Mouse (Mus musculus) adrenal gland, adult 18-20 months (tissue): Measurements from ENCODE around the gene Mical3. TPM values are rescaled to one million over a fixed set of nuclear protein-coding genes. Genes with fewer than 3 reads are reported as not detected.

ENCODE experiments used
- DNase-seq, 2 experiments: peaks; one replicate each; pipeline ENCODE4 v3.0.0; 2021 to 2022; ENCODE audit warnings: low spot score in 2 of 2
- total RNA-seq, 2 experiments: library from RNA; stranded (reverse); gene quantifications; 1 replicate in 1 of 2; 2 replicates in 1 of 2; pipeline ENCODE4 v1.2.3; 2021

Gene Mical3
- total RNA-seq, 2 experiments from 2014 or later = 35.7 to 46.0 TPM

DNA sequence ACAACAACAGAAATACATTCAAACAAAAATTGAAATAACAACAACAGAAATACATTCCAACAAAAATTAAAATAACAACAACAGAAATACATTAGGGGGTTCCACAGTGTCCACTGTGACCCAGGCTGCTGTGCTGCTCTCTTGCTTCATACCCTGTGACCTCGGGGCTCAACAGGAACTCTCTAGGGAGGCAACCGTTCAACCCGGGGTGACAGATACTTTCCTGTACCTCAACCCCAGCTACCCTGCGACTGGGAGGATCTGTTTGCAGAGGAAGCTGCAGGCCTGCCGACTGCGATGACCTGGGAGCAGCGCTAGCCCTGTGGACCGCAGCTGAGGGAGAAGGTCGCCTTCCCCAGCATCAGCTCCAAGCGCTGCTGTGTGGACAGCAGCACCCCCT lies 14.4 kb downstream of the Mical3 start:
- no peak for DNase-seq

GRCm38 (mm10) chr6:121111448-121112055 lies 19.2 kb downstream of the Mical3 start:
- no peak for DNase-seq

- DNase-seq = peak; percentile 83 to 85
Observed at GRCm38 (mm10) chr6:121109998-121110603, 20.7 kb downstream of the Mical3 start.

DNA sequence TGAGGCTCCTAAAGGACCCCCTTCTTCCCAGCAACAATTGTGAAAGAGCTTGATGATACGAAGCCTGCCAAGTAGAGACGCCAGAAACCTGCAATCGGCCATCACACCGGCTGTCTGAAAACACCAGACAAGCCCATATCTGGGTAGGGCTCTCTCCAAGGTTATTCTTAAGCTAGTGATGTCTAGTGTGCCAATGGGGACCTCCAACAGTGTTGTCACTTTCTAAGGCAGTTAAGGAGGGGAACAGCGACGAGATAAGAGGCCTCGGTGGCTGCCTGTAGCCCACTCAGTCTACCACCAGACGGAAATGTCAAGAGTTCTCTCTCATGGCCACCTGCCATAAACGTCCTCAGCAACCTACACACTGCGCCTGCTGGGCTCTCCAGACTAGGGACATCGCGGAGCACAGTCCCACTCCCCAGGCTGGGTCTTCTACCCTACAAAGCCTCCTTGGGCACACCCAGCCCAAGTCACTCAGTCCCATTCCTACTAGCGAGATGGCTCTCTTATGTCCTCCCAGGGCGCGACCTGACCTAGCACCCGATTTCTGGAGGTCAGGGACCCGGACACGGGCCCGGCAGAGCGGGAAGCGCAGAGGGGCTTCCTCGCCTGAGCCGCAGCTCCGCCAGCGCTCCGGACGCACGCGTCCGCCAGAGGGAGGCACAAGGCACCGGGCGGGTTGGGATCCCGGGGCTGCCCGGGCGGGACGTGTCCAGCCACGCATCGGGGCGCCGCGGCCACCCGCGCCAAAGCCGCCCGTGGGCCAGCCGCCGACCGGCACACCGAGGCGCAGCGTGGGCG lies 21.4 kb downstream of the Mical3 start:
- DNase-seq = peak; percentile 39 to 60

GRCm38 (mm10) chr6:121108075-121108474 lies 22.7 kb downstream of the Mical3 start:
- no peak for DNase-seq

DNA sequence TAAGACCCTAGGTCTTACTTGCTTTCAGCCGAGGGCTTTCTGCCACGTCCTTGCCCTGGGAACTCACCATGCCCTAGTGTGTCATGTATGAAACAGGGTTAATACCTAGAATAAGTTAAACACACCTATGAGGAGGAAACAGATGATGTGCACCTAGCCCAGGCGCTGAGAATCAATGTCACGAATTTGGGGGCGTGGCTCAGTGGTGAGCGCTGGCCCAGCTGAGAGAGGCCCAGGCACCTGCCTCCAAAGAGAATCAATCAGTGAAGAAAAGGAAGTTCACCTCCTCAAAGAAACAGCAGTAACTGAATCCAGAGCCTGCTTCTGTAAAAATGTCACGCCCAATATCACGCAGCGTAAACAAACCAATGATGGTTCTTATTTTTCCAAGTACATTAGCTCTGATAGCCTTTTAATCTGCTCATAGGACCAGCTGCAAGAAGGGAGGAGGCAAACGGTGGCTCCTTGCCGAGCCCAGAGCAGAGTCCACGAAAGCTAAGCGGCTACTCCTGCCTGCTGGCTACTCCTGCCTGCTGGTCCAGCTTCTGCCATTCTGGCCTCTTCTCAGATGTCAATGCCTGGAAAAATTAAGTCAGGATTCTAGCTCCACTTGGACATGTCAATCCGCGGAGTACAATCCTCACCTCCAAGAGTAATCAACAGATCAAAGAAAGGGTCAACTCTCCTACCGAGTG lies 23.9 kb downstream of the Mical3 start:
- no peak for DNase-seq

GRCm38 (mm10) chr6:121105726-121106125 lies 25.1 kb downstream of the Mical3 start:
- no peak for DNase-seq

DNA sequence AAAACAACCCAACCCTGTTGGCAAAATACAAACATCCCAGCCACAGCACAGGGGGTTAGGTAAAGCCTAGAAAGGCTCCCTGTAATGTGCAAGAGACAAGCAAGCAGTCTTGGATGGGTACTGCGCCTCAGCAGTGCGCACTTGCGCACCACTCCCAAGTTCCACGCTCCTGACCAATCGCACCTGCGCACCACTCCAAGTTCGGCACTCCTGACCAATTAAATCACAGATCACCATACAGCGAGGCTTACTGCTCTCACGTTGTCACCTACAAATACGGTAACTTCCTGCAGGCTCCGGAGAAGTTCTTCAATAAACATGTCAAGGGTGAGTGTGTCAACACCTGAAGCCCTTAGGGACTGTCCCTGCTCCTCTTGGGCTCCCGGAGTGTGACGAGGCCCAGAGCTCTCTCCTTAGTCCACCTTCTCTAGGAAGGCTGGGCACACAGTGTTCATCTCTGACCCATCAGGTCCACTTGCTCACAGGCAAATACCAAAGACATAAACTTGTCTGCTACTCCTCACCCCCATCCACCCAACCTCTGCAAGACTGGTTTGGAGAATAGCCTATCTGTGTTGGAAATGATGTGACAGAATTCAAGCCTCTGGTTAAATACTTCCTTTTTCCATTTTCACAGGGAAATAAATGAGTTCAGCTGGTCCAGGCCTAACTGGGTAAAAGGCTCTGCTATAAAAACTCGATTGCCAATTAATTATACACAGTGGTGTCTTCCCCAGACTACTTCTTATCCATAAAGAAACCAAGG lies 27.2 kb downstream of the Mical3 start:
- no peak for DNase-seq

GRCm38 (mm10) chr6:121102941-121103340 lies 27.9 kb downstream of the Mical3 start:
- no peak for DNase-seq

- DNase-seq = no peak
Observed at GRCm38 (mm10) chr6:121102084-121102483, 28.7 kb downstream of the Mical3 start.

- DNase-seq = no peak
Observed at GRCm38 (mm10) chr6:121101201-121101600, 29.6 kb downstream of the Mical3 start.

DNA sequence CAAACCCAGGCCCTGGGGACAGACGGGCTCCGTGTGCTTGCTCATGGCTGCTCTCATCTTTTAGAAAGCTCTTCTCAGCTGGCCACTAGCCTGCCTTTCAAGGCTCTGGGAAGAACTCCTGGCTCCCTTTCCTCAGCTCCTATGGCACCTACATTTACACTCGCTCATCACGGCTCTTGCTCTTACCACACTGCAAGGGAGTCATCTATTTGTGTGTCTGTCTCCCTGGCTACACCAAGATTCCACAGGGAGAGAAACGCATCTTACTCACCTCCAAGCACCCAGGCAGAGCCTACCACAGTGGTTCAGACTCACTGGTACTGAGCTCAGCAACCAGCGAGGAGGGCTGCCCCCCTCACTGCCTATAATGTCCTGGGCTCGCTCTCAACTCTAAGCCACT lies 31.0 kb downstream of the Mical3 start:
- no peak for DNase-seq

- no peak for DNase-seq
Observed at GRCm38 (mm10) chr6:121099228-121099608, 31.6 kb downstream of the Mical3 start.

DNA sequence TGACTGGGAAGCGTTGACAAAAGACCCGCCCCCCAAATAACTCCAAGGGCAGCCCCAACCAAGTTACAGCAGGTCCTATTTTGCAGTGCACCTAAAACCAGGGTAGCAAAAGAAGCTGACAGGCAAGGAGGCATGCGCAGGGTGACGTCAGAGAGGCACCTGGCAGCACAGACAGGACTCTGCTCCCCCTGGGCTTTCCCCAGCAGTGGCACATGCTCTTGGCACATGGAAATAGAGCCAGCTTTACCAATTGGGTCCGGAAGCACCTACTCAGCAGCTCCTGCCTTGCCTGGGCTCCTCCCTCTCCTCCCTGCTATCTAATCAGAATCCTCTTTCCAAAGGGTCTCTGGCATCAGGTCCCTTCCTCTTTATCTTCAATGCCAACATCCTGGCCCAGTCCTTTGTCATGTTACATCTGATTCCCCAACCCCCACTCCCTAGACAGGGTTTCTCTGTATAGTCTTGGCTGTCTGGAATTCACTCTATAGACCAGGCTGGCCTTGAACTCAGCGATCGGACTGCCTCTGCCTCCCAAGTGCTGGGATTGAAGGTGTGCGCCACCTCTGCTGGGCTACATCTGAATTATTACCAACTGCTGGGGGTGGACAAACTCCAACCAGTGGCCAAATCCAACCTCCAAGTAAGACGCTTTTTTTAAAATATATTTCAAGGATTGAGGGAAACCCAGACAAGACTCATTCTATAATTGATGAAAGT lies 32.1 kb downstream of the Mical3 start:
- no peak for DNase-seq

DNA sequence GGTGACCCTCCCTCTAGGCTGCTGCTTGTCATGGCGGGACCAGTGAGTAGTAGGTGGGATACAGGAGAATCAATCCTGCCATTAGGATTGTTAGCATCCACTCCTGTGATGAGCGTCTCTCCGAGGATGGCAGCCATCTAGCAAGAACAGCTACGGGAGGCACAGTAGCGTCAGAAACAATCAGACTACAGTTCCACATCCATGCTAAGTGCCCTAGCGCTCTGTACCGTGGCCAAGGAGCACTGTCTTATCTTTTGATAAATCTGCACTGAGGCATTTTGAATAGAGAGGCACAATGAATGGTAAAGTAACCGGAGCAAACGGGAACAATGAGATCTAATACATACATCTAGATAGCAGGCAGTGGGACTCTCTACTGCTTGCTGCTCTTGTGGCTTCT lies 32.7 kb downstream of the Mical3 start:
- DNase-seq = no peak

DNA sequence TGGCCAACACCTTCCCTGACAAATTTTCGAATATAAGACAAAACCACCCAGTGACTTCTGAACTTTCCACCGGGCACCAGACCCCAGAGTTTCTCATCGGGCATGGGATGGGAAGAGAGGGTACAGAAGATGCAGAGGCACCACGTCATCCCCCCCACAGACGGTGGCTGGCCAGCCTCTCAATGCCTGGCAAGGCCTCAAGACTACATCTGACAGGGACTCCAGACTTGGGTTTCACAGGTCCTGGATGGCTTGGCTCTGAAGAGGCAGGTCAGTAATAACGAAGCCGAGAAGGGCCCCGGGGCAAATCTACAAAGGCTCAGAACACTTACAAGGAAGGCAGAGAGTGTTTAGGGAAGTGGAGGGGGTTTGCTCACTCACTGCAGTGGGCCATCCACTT lies 33.9 kb downstream of the Mical3 start:
- no peak for DNase-seq

DNA sequence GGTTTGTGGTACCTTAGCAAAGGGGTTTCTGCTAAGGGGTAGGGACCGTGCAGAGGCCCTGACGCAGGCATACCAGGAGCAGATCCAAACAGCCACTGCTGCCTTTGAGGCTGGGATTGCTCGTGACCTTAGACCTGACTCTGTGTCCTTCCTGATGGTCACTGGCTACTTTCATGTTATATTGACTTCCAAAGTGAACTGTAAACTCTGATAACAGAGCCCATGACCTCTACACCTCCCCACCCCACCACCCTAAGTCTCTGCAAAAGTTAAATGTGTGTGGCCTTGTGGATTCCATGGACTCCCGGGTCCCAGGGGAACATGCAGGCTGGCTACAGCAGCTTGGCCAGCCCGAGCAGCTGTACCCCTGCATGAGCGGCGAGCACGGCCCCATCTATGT lies 34.4 kb downstream of the Mical3 start:
- no peak for DNase-seq

- no peak for DNase-seq
Observed at GRCm38 (mm10) chr6:121093662-121094408, 37.0 kb downstream of the Mical3 start.

GRCm38 (mm10) chr6:121090786-121091185 lies 40.0 kb downstream of the Mical3 start:
- no peak for DNase-seq
